Mouse (Mus musculus) hindbrain, embryonic 11.5 days (tissue): ENCODE data around the gene Rac3. TPM values are rescaled to one million over a fixed set of nuclear protein-coding genes. Genes with fewer than 3 reads are reported as not detected.

Experiments used
- ATAC-seq: fragments of 200-750 bp; cut with Nextera tagmentation; 2 replicates; pipeline ENCODE4 v1.8.0; 2017; ENCODE audit warnings: mild to moderate bottlenecking, moderate TSS enrichment, moderate library complexity; ENCODE audit not compliant: low FRiP score
- DNase-seq: peaks from one replicate; pipeline ENCODE4 v3.0.0-alpha.2; 2015; ENCODE audit warnings: low spot score
- H3K27ac ChIP-seq: fragments of 300-500 bp; sonication (generic); 2 replicates; pipeline ENCODE4 v1.5.1; 2014; ENCODE audit warnings: mild to moderate bottlenecking, low read depth, low read length
- H3K27me3 ChIP-seq: fragments of 300-500 bp; sonication (generic); 2 replicates; pipeline ENCODE4 v1.6.1; 2014; ENCODE audit warnings: mild to moderate bottlenecking, low read length, moderate library complexity, mixed read lengths; ENCODE audit not compliant: control insufficient read depth, insufficient read depth
- H3K36me3 ChIP-seq: fragments of 300-500 bp; sonication (generic); 2 replicates; pipeline ENCODE4 v1.6.1; 2014; ENCODE audit warnings: mild to moderate bottlenecking, low read length, moderate library complexity, mixed read lengths; ENCODE audit not compliant: control insufficient read depth, insufficient read depth
- H3K4me1 ChIP-seq: fragments of 300-500 bp; sonication (generic); replicated peaks from 2 replicates; pipeline ENCODE4 v1.6.1; 2014; ENCODE audit warnings: low read length, mixed read lengths; ENCODE audit not compliant: control insufficient read depth, insufficient read depth
- H3K4me2 ChIP-seq: fragments of 300-500 bp; sonication (generic); replicated peaks from 2 replicates; pipeline ENCODE4 v1.6.1; 2014; ENCODE audit warnings: mild to moderate bottlenecking, low read depth, low read length
- H3K4me3 ChIP-seq: fragments of 300-500 bp; sonication (generic); 2 replicates; pipeline ENCODE4 v1.5.1; 2014; ENCODE audit warnings: low read depth, low read length
- H3K9ac ChIP-seq: fragments of 300-500 bp; sonication (generic); 2 replicates; pipeline ENCODE4 v1.6.1; 2014; ENCODE audit warnings: low read depth, low read length
- H3K9me3 ChIP-seq: fragments of 300-500 bp; sonication (generic); 2 replicates; pipeline ENCODE4 v1.6.1; 2016; ENCODE audit warnings: low read length; ENCODE audit not compliant: control insufficient read depth
- WGBS: fragments of 180-500 bp; shearing (Covaris S2); extraction: QIAGEN DNeasy Blood & Tissue Kit; methylation state at CpG from one replicate; pipeline ENCODE4 v1.1.7; 2014; 5-methylcytosine and 5-hydroxymethylcytosine counted together
- polyA plus RNA-seq: library from polyadenylated mRNA; unstranded; fragments of >200 nt; fragmentation: Nextera tagmentation; extraction: Ambion mirVana; gene quantifications from 2 replicates; pipeline ENCODE4 v1.2.1, GENCODE M21; 2014

Rac3 gene
- polyA plus RNA-seq, 1 experiment from 2014 or later: 18.2 TPM

GRCm38 (mm10) chr11:120730331-120730870 is 9.1 kb downstream of the Rac3 start:
- Histone ChIP-seq H3K4me2 (no peak overlapping the region), H3K9ac (no peak overlapping the region), H3K36me3 (no peaks in the 10 kb centered on the region), H3K4me1 (no peaks in the 10 kb centered on the region), H3K4me3 (no peak overlapping the region), H3K27ac (no peak overlapping the region), H3K9me3 (no peaks in the 10 kb centered on the region), H3K27me3 (no peaks in the 10 kb centered on the region)
- WGBS: 88% methylated on average over 10 of the region's 10 CpGs
- ATAC-seq: no peak
- DNase-seq: no peak

- no peak for DNase-seq
- no peak for ATAC-seq
- Histone ChIP-seq H3K9me3 (no peaks in the 10 kb centered on the region), H3K27me3 (no peaks in the 10 kb centered on the region), H3K4me2 (no peak overlapping the region), H3K36me3 (no peaks in the 10 kb centered on the region), H3K4me1 (no peaks in the 10 kb centered on the region), H3K9ac (no peak overlapping the region), H3K27ac (no peak overlapping the region), H3K4me3 (no peak overlapping the region)
- WGBS: 88% methylated on average over 1 of the region's 1 CpGs
These were observed 10.1 kb downstream of the Rac3 start for GRCm38 (mm10) chr11:120731395-120731794.

- Histone ChIP-seq H3K27ac (no peak within 1 kb of the TSS), H3K27me3 (no peaks in the 10 kb centered on the region), H3K9ac (no peak within 1 kb of the TSS), H3K4me3 (no peak within 1 kb of the TSS), H3K4me1 (no peaks in the 10 kb centered on the region), H3K36me3 (no peaks in the 10 kb centered on the region), H3K9me3 (no peaks in the 10 kb centered on the region), H3K4me2 (no peak within 1 kb of the TSS; the same call in 1 of the 2 replicates)
- no peak for DNase-seq
- 73% methylated on average over 12 of the region's 12 CpGs for WGBS
- no peak for ATAC-seq
These were observed 10.8 kb downstream of the Rac3 start, which contains the start of gene Cbr2 for GRCm38 (mm10) chr11:120731858-120732680. Cbr2 (minus strand) TSS chr11:120732114.

GRCm38 (mm10) chr11:120733521-120733920 is 12.3 kb downstream of the Rac3 start:
- no peak for ATAC-seq

GRCm38 (mm10) chr11:120736424-120736823 is 15.2 kb downstream of the Rac3 start:
- ATAC-seq (no peak), DNase-seq (no peak)
- no peak overlapping the region for H3K4me2 ChIP-seq
- no peaks in the 10 kb centered on the region for H3K27me3 ChIP-seq
- no peaks in the 10 kb centered on the region for H3K4me1 ChIP-seq
- H3K9ac ChIP-seq: no peak overlapping the region
- H3K4me3 ChIP-seq: no peak overlapping the region
- no peak overlapping the region for H3K27ac ChIP-seq
- WGBS: 79% methylated on average over 6 of the region's 6 CpGs
- H3K9me3 ChIP-seq: no peaks in the 10 kb centered on the region
- H3K36me3 ChIP-seq: no peaks in the 10 kb centered on the region

More at GRCm38 (mm10) chr11:120733521-120733920, 12.3 kb downstream of the Rac3 start:
- WGBS: 72% methylated on average over 6 of the region's 6 CpGs
- DNase-seq: no peak
- Histone ChIP-seq H3K4me3 (no peak overlapping the region), H3K27me3 (no peaks in the 10 kb centered on the region), H3K9ac (no peak overlapping the region), H3K4me2 (no peak overlapping the region), H3K4me1 (no peaks in the 10 kb centered on the region), H3K9me3 (no peaks in the 10 kb centered on the region), H3K27ac (no peak overlapping the region), H3K36me3 (no peaks in the 10 kb centered on the region)

- WGBS: 87% methylated on average over 5 of the region's 5 CpGs
- Histone ChIP-seq H3K4me2 (no peak overlapping the region), H3K9ac (no peak overlapping the region), H3K4me3 (no peak overlapping the region), H3K36me3 (no peaks in the 10 kb centered on the region), H3K9me3 (no peaks in the 10 kb centered on the region), H3K4me1 (no peaks in the 10 kb centered on the region), H3K27ac (no peak overlapping the region), H3K27me3 (no peaks in the 10 kb centered on the region)
- DNase-seq (no peak), ATAC-seq (no peak)
These were observed 19.7 kb downstream of the Rac3 start for GRCm38 (mm10) chr11:120740981-120741380.

- Histone ChIP-seq H3K27me3 (no peaks in the 10 kb centered on the region), H3K4me3 (no peak overlapping the region), H3K4me1 (no peaks in the 10 kb centered on the region), H3K36me3 (no peaks in the 10 kb centered on the region), H3K27ac (no peak overlapping the region), H3K9ac (no peak overlapping the region), H3K4me2 (no peak overlapping the region), H3K9me3 (no peaks in the 10 kb centered on the region)
- ATAC-seq: no peak
- WGBS: 84% methylated on average over 7 of the region's 7 CpGs
- DNase-seq: no peak
These were observed 22.9 kb downstream of the Rac3 start for GRCm38 (mm10) chr11:120744121-120744701.

GRCm38 (mm10) chr11:120747974-120748373 is 26.7 kb downstream of the Rac3 start:
- Histone ChIP-seq H3K4me1 (no peaks in the 10 kb centered on the region), H3K9me3 (no peaks in the 10 kb centered on the region), H3K4me2 (no peak overlapping the region), H3K27ac (no peak overlapping the region), H3K36me3 (no peaks in the 10 kb centered on the region), H3K4me3 (no peak overlapping the region), H3K27me3 (no peaks in the 10 kb centered on the region), H3K9ac (no peak overlapping the region)
- DNase-seq (no peak), ATAC-seq (no peak)
- WGBS: 88% methylated on average over 4 of the region's 4 CpGs
